Mouse (Mus musculus): Measurements from ENCODE around the gene Clec2d.
"Not testable (repeated sequence)": the region's sequence is repeated elsewhere in the genome, so short reads cannot be mapped to it uniquely, and the experiment has no call there.

DNA sequence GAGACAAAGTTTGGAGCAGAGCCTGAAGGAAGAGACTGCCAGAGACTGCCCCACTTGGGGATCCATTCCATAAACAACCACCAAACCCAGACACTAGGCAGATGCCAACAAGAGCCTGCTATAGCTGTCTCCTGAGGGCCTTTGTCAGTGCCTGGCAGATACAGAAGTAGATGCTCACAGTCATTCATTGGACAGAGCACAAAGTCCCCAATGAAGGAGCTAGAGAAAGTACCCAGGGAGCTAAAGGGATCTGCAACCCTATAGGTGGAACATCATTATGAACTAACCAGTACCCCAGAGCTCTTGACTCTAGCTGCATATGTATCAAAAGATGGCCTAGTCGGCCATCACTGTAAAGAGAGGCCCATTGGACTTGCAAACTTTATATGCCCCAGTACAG lies 584 bp upstream of the Clec2d start:
- TF ChIP-seq CTCF (IDR thresholded peaks at IDR 0.05; ENCODE audit: extremely low read depth, insufficient read depth, insufficient read length, insufficient replicate concordance); POLR2A (IDR thresholded peaks at IDR 0.05; ENCODE audit: low read depth, low read length): not testable (repeated sequence)
